Mouse (Mus musculus) stomach, embryonic 14.5 days (tissue): ENCODE measurements around the gene Accsl. TPM values are rescaled to one million over a fixed set of nuclear protein-coding genes. Genes with fewer than 3 reads are reported as not detected.

ENCODE experiments used
- ATAC-seq: fragments of 200-750 bp; cut with Nextera tagmentation; 2 replicates; pipeline ENCODE4 v1.8.0; 2017; ENCODE audit warnings: low read depth, moderate TSS enrichment; ENCODE audit not compliant: insufficient number of reproducible peaks, insufficient read depth, low FRiP score
- H3K27ac ChIP-seq: fragments of 300-500 bp; sonication (generic); 2 replicates; pipeline ENCODE4 v1.5.1; 2014; ENCODE audit warnings: mild to moderate bottlenecking, low read length, moderate library complexity, mixed read lengths
- H3K27me3 ChIP-seq: fragments of 300-500 bp; sonication (generic); 2 replicates; pipeline ENCODE4 v1.6.1; 2014; ENCODE audit warnings: low read length, control low read depth, mixed read lengths; ENCODE audit not compliant: control insufficient read depth, insufficient read depth
- H3K36me3 ChIP-seq: fragments of 300-500 bp; sonication (generic); 2 replicates; pipeline ENCODE4 v1.6.1; 2014; ENCODE audit warnings: mild to moderate bottlenecking, control low read depth, low read length, moderate library complexity, mixed read lengths; ENCODE audit not compliant: control insufficient read depth, insufficient read depth
- H3K4me1 ChIP-seq: fragments of 300-500 bp; sonication (generic); 2 replicates; pipeline ENCODE4 v1.6.1; 2014; ENCODE audit warnings: low read length, control low read depth, mixed read lengths; ENCODE audit not compliant: control insufficient read depth, insufficient read depth
- H3K4me2 ChIP-seq: fragments of 300-500 bp; sonication (generic); replicated peaks from 2 replicates; pipeline ENCODE4 v1.6.1; 2014; ENCODE audit warnings: low read depth, low read length, control low read depth
- H3K4me3 ChIP-seq: fragments of 300-500 bp; sonication (generic); 2 replicates; pipeline ENCODE4 v1.5.1; 2014; ENCODE audit warnings: low read depth, low read length, control low read depth
- H3K9ac ChIP-seq: fragments of 300-500 bp; sonication (generic); replicated peaks from 2 replicates; pipeline ENCODE4 v1.6.1; 2014; ENCODE audit warnings: low read depth, mild to moderate bottlenecking, control low read depth, low read length, moderate library complexity, mixed read lengths
- H3K9me3 ChIP-seq: fragments of 300-500 bp; sonication (generic); 2 replicates; pipeline ENCODE4 v1.6.1; 2016; ENCODE audit warnings: low read depth, low read length, control low read depth; ENCODE audit not compliant: control insufficient read depth
- WGBS: fragments of 180-500 bp; shearing (Covaris S2); extraction: QIAGEN DNeasy Blood & Tissue Kit; methylation state at CpG from one replicate; pipeline ENCODE4 v1.1.7; 2014; 5-methylcytosine and 5-hydroxymethylcytosine counted together
- polyA plus RNA-seq: library from polyadenylated mRNA; unstranded; fragments of >200 nt; fragmentation: Nextera tagmentation; extraction: Ambion mirVana; gene quantifications from 2 replicates; pipeline ENCODE4 v1.2.1, GENCODE M21; 2014

The Accsl gene
- polyA plus RNA-seq, 1 experiment from 2014 or later = 0.51 TPM

GRCm38 (mm10) chr2:93813343-93813742 lies 55.6 kb downstream of the Accsl start:
- Histone ChIP-seq H3K4me2 (no peak overlapping the region), H3K36me3 (peaks cover 28% of the 10 kb centered on the region), H3K9me3 (no peaks in the 10 kb centered on the region), H3K4me1 (no peaks in the 10 kb centered on the region), H3K9ac (no peak overlapping the region), H3K4me3 (no peak overlapping the region), H3K27ac (no peak overlapping the region), H3K27me3 (no peaks in the 10 kb centered on the region)
- 93% methylated on average over 22 of the region's 22 CpGs for WGBS
- no peak for ATAC-seq

- Histone ChIP-seq H3K27ac (no peak overlapping the region), H3K9me3 (no peaks in the 10 kb centered on the region), H3K4me2 (no peak overlapping the region), H3K4me3 (no peak overlapping the region), H3K27me3 (no peaks in the 10 kb centered on the region), H3K36me3 (peaks cover 40% of the 10 kb centered on the region), H3K4me1 (no peaks in the 10 kb centered on the region), H3K9ac (no peak overlapping the region)
- WGBS = 37% methylated on average over 4 of the region's 4 CpGs
- ATAC-seq = no peak
Measured at GRCm38 (mm10) chr2:93811812-93812211, 57.1 kb downstream of the Accsl start.

- H3K4me2 ChIP-seq = no peak overlapping the region
- no peak overlapping the region for H3K27ac ChIP-seq
- H3K4me1 ChIP-seq = no peaks in the 10 kb centered on the region
- peaks cover 40% of the 10 kb centered on the region for H3K36me3 ChIP-seq
- no peak overlapping the region for H3K4me3 ChIP-seq
- H3K9me3 ChIP-seq = no peaks in the 10 kb centered on the region
- H3K27me3 ChIP-seq = no peaks in the 10 kb centered on the region
- ATAC-seq = no peak
- WGBS = 12% methylated on average over 2 of the region's 2 CpGs
- H3K9ac ChIP-seq = no peak overlapping the region
Measured at GRCm38 (mm10) chr2:93809931-93810330, 59.0 kb downstream of the Accsl start.

- Histone ChIP-seq H3K27ac (no peak overlapping the region), H3K4me3 (no peak overlapping the region), H3K36me3 (peaks cover 37% of the 10 kb centered on the region), H3K4me2 (no peak overlapping the region), H3K9ac (no peak overlapping the region), H3K27me3 (no peaks in the 10 kb centered on the region), H3K9me3 (no peaks in the 10 kb centered on the region), H3K4me1 (no peaks in the 10 kb centered on the region)
- ATAC-seq = no peak
- 86% methylated on average over 5 of the region's 5 CpGs for WGBS
Measured at GRCm38 (mm10) chr2:93808071-93808470, 60.9 kb downstream of the Accsl start.

GRCm38 (mm10) chr2:93807440-93807839 lies 61.5 kb downstream of the Accsl start:
- ATAC-seq = no peak
- no peaks in the 10 kb centered on the region for H3K4me1 ChIP-seq
- H3K9me3 ChIP-seq = no peaks in the 10 kb centered on the region
- no peak overlapping the region for H3K27ac ChIP-seq
- no peak overlapping the region for H3K9ac ChIP-seq
- no peaks in the 10 kb centered on the region for H3K27me3 ChIP-seq
- 81% methylated on average over 8 of the region's 8 CpGs for WGBS
- peaks cover 33% of the 10 kb centered on the region for H3K36me3 ChIP-seq
- no peak overlapping the region for H3K4me2 ChIP-seq
- H3K4me3 ChIP-seq = no peak overlapping the region

- no peak overlapping the region for H3K27ac ChIP-seq
- no peaks in the 10 kb centered on the region for H3K9me3 ChIP-seq
- H3K4me1 ChIP-seq = no peaks in the 10 kb centered on the region
- no peak overlapping the region for H3K9ac ChIP-seq
- ATAC-seq = no peak
- H3K36me3 ChIP-seq = peaks cover 33% of the 10 kb centered on the region
- no peak overlapping the region for H3K4me2 ChIP-seq
- 94% methylated on average over 6 of the region's 6 CpGs for WGBS
- H3K27me3 ChIP-seq = no peaks in the 10 kb centered on the region
- no peak overlapping the region for H3K4me3 ChIP-seq
Measured at GRCm38 (mm10) chr2:93806487-93807201, 62.3 kb downstream of the Accsl start.

GRCm38 (mm10) chr2:93805523-93805922 lies 63.4 kb downstream of the Accsl start:
- no peak for ATAC-seq
- no peak overlapping the region for H3K9ac ChIP-seq
- H3K27me3 ChIP-seq = no peaks in the 10 kb centered on the region
- H3K4me3 ChIP-seq = no peak overlapping the region
- H3K27ac ChIP-seq = no peak overlapping the region
- H3K36me3 ChIP-seq = peaks cover 30% of the 10 kb centered on the region
- H3K9me3 ChIP-seq = no peaks in the 10 kb centered on the region
- H3K4me1 ChIP-seq = no peaks in the 10 kb centered on the region
- 84% methylated on average over 4 of the region's 4 CpGs for WGBS
- H3K4me2 ChIP-seq = no peak overlapping the region
